Mouse (Mus musculus) heart, adult 2 months (tissue): Measurements from ENCODE around the gene Pogz. TPM values are rescaled to one million over a fixed set of nuclear protein-coding genes. Genes with fewer than 3 reads are reported as not detected.
A peak's percentile ranks its signal among the peaks of the same experiment; 100 is the strongest.

Experiments used
- DNase-seq, 2 experiments: peaks; one replicate each; pipeline ENCODE4 v3.0.0; 2021
- H3K27ac ChIP-seq: fragments of 200-600 bp; 2 replicates; pipeline ENCODE4 v1.8.1; 2022
- H3K27me3 ChIP-seq: fragments of 200-500 bp; 2 replicates; pipeline ENCODE4 v1.6.1; 2012; ENCODE audit warnings: mild to moderate bottlenecking, low read length, inconsistent platforms, mixed read lengths; ENCODE audit not compliant: control insufficient read depth, insufficient read depth
- H3K36me3 ChIP-seq: fragments of 200-500 bp; 2 replicates; pipeline ENCODE4 v1.6.1; 2012; ENCODE audit warnings: low read length, inconsistent platforms; ENCODE audit not compliant: control insufficient read depth, insufficient read depth
- H3K4me1 ChIP-seq: fragments of 200-500 bp; 2 replicates; pipeline ENCODE4 v1.6.1; 2011; ENCODE audit warnings: low read length; ENCODE audit not compliant: control insufficient read depth, insufficient read depth
- H3K4me3 ChIP-seq: fragments of 200-600 bp; 2 replicates; pipeline ENCODE4 v1.8.1; 2022
- H3K79me2 ChIP-seq: fragments of 200-500 bp; replicated peaks from 2 replicates; pipeline ENCODE4 v1.6.1; 2012; ENCODE audit warnings: mild to moderate bottlenecking, inconsistent platforms, low read length, moderate library complexity, mixed read lengths; ENCODE audit not compliant: control insufficient read depth, insufficient read depth
- H3K9ac ChIP-seq: fragments of 200-500 bp; 2 replicates; pipeline ENCODE4 v1.6.1; 2012; ENCODE audit warnings: low read depth, mild to moderate bottlenecking, control low read depth, inconsistent platforms, low read length, mixed read lengths
- CTCF ChIP-seq: fragments of 200-600 bp; IDR thresholded peaks from 2 replicates; pipeline ENCODE4 v1.8.1; 2022; ENCODE audit warnings: antibody characterized with exemption, mild to moderate bottlenecking, moderate library complexity
- EP300 ChIP-seq: fragments of 200-500 bp; IDR thresholded peaks from 2 replicates; pipeline ENCODE4 v1.6.1; 2011; ENCODE audit warnings: low read depth, low read length, control low read depth; ENCODE audit not compliant: insufficient read depth
- POLR2A ChIP-seq: fragments of 200-500 bp; IDR thresholded peaks from 2 replicates; pipeline ENCODE4 v1.6.1; 2011; ENCODE audit warnings: mild to moderate bottlenecking, low read depth, low read length, control low read depth; ENCODE audit not compliant: insufficient read depth
- WGBS: fragments of 180-500 bp; shearing (Covaris S2); methylation state at CpG from one replicate; pipeline ENCODE4 v1.1.7; 2018; 5-methylcytosine and 5-hydroxymethylcytosine counted together
- intact Hi-C: fragments of 180-260 bp; cut with DNase I; formaldehyde crosslinking; loops from one replicate; pipeline ENCODE4 v1.15.1; 2025
- polyA plus RNA-seq: library from polyadenylated mRNA; depleted of rRNA; stranded (reverse); fragments of >200 nt; gene quantifications from 2 replicates; pipeline ENCODE4 v1.2.3, GENCODE M21; 2012
- total RNA-seq, 2 experiments: library from RNA; stranded (reverse); gene quantifications; 2 replicates each; pipeline ENCODE4 v1.2.3; 2021

Pogz gene
- total and polyA plus RNA-seq, 3 experiments = 13.7 to 17.3 (median 17.3) TPM

- Histone ChIP-seq H3K36me3 (peaks cover 9% of the 10 kb centered on the region), H3K9ac (peak overlapping the region; percentile 30; the same call in 1 of the 2 replicates), H3K27ac (no peak overlapping the region), H3K4me3 (no peak overlapping the region), H3K79me2 (peaks cover 8% of the 10 kb centered on the region), H3K27me3 (no peaks in the 10 kb centered on the region), H3K4me1 (peaks cover 2% of the 10 kb centered on the region)
- DNase-seq = no peak
- TF ChIP-seq POLR2A = no peak
- TF ChIP-seq CTCF = no peak
- TF ChIP-seq EP300 = no peak
- intact Hi-C loops = no loop called here
- WGBS = 70% methylated on average over 3 of the region's 3 CpGs
These were observed 14.8 kb downstream of the Pogz start for GRCm38 (mm10) chr3:94852215-94852614.

GRCm38 (mm10) chr3:94859471-94859870 lies 22.1 kb downstream of the Pogz start:
- TF ChIP-seq POLR2A (no peak), CTCF (no peak)
- 69% methylated on average over 2 of the region's 2 CpGs for WGBS
- DNase-seq = no peak
- intact Hi-C loops = no loop called here
- Histone ChIP-seq H3K9ac (no peak overlapping the region), H3K79me2 (peaks cover 3% of the 10 kb centered on the region), H3K36me3 (peaks cover 4% of the 10 kb centered on the region), H3K27ac (no peak overlapping the region), H3K4me3 (no peak overlapping the region), H3K27me3 (no peaks in the 10 kb centered on the region), H3K4me1 (no peaks in the 10 kb centered on the region)

- Histone ChIP-seq H3K27ac (no peak overlapping the region), H3K4me3 (no peak overlapping the region), H3K4me1 (no peaks in the 10 kb centered on the region), H3K9ac (no peak overlapping the region), H3K79me2 (no peaks in the 10 kb centered on the region), H3K36me3 (peaks cover 4% of the 10 kb centered on the region), H3K27me3 (no peaks in the 10 kb centered on the region)
- WGBS = 85% methylated on average over 3 of the region's 3 CpGs
- DNase-seq = no peak
- TF ChIP-seq EP300 = no peak
- no peak for TF ChIP-seq CTCF
- TF ChIP-seq POLR2A = no peak
- intact Hi-C loops = no loop called here
These were observed 31.6 kb downstream of the Pogz start for GRCm38 (mm10) chr3:94869011-94869410.

GRCm38 (mm10) chr3:94878618-94879017 lies 41.3 kb downstream of the Pogz start:
- WGBS = 78% methylated on average over 6 of the region's 6 CpGs
- no peak for TF ChIP-seq POLR2A
- H3K27me3 ChIP-seq = no peaks in the 10 kb centered on the region
- intact Hi-C loops = no loop called here
- H3K4me3 ChIP-seq = no peak overlapping the region
- no peak overlapping the region for H3K27ac ChIP-seq
- H3K79me2 ChIP-seq = no peaks in the 10 kb centered on the region
- no peak overlapping the region for H3K9ac ChIP-seq
- no peak for DNase-seq
- no peaks in the 10 kb centered on the region for H3K36me3 ChIP-seq
- H3K4me1 ChIP-seq = no peaks in the 10 kb centered on the region

GRCm38 (mm10) chr3:94881840-94882239 lies 44.5 kb downstream of the Pogz start:
- intact Hi-C loops = no loop called here
- Histone ChIP-seq H3K9ac (no peak overlapping the region), H3K36me3 (peaks cover 9% of the 10 kb centered on the region), H3K79me2 (no peaks in the 10 kb centered on the region), H3K4me3 (no peak overlapping the region), H3K4me1 (peaks cover 4% of the 10 kb centered on the region), H3K27ac (no peak overlapping the region), H3K27me3 (no peaks in the 10 kb centered on the region)
- no peak for TF ChIP-seq CTCF
- TF ChIP-seq EP300 = no peak
- 0 out of 2 replicates have a peak, but pooled peaks have one; percentile 9 for TF ChIP-seq POLR2A
- no peak for DNase-seq
- WGBS = 67% methylated on average over 4 of the region's 4 CpGs

- intact Hi-C loops = no loop called here
- no peak for DNase-seq
- Histone ChIP-seq H3K4me3 (no peak overlapping the region), H3K36me3 (peaks cover 9% of the 10 kb centered on the region), H3K79me2 (no peaks in the 10 kb centered on the region), H3K4me1 (peaks cover 4% of the 10 kb centered on the region), H3K9ac (no peak overlapping the region), H3K27ac (no peak overlapping the region), H3K27me3 (no peaks in the 10 kb centered on the region)
- WGBS = 87% methylated on average over 3 of the region's 3 CpGs
- TF ChIP-seq POLR2A (no peak), EP300 (no peak), CTCF (no peak)
These were observed 45.2 kb downstream of the Pogz start for GRCm38 (mm10) chr3:94882579-94882978.
